Mouse (Mus musculus): ENCODE results near the gene Dpf2. TPM values are rescaled to one million over a fixed set of nuclear protein-coding genes. Genes with fewer than 3 reads are reported as not detected.

The Dpf2 gene
- polyA plus RNA-seq, 1 experiment = 136 TPM

- no peak overlapping the region for H3K4me3 ChIP-seq (replicated peaks; ENCODE audit: insufficient read depth, low read depth, low read length)
- DNase-seq = peak; percentile 38 to 54
- H3K4me1 ChIP-seq (ENCODE audit: control insufficient read depth, insufficient read depth, low read length) = peaks cover 28% of the 10 kb centered on the region
- no peaks in the 10 kb centered on the region for H3K27me3 ChIP-seq (ENCODE audit: control insufficient read depth, insufficient read depth, low read length)
- no peak for TF ChIP-seq CTCF (IDR thresholded peaks at IDR 0.05; ENCODE audit: borderline replicate concordance, insufficient read depth, low read depth, low read length)
- TF ChIP-seq POLR2A (IDR thresholded peaks at IDR 0.05; ENCODE audit: borderline replicate concordance, insufficient read depth, low read length) = no peak
- peak overlapping the region; percentile 92 for H3K27ac ChIP-seq (ENCODE audit: insufficient read depth, low read length)
- 19% methylated on average over 10 of the region's 10 CpGs for WGBS
Measured at GRCm38 (mm10) chr19:5940656-5941055, 27.8 kb upstream of the Dpf2 start.

GRCm38 (mm10) chr19:5940173-5940572, 27.4 kb upstream of the Dpf2 start:
- 4% methylated on average over 4 of the region's 4 CpGs for WGBS
- peak; percentile 87 to 92 for DNase-seq
- TF ChIP-seq POLR2A (IDR thresholded peaks at IDR 0.05; ENCODE audit: borderline replicate concordance, insufficient read depth, low read length) = 0 out of 2 replicates have a peak, but pooled peaks have one; percentile 18
- TF ChIP-seq CTCF (IDR thresholded peaks at IDR 0.05; ENCODE audit: borderline replicate concordance, insufficient read depth, low read depth, low read length) = no peak
- H3K27me3 ChIP-seq (ENCODE audit: control insufficient read depth, insufficient read depth, low read length) = no peaks in the 10 kb centered on the region
- peak overlapping the region; percentile 92 for H3K27ac ChIP-seq (ENCODE audit: insufficient read depth, low read length)
- H3K4me1 ChIP-seq (ENCODE audit: control insufficient read depth, insufficient read depth, low read length) = peaks cover 28% of the 10 kb centered on the region
- no peak overlapping the region for H3K4me3 ChIP-seq (replicated peaks; ENCODE audit: insufficient read depth, low read depth, low read length)

- 11% methylated on average over 5 of the region's 5 CpGs for WGBS
- Histone ChIP-seq H3K27ac (ENCODE audit: insufficient read depth, low read length) (peak overlapping the region; percentile 65), H3K27me3 (ENCODE audit: control insufficient read depth, insufficient read depth, low read length) (no peaks in the 10 kb centered on the region), H3K4me3 (replicated peaks; ENCODE audit: insufficient read depth, low read depth, low read length) (no peak overlapping the region), H3K4me1 (ENCODE audit: control insufficient read depth, insufficient read depth, low read length) (peaks cover 28% of the 10 kb centered on the region)
- DNase-seq = peak in 1 of 2 experiments; percentile 38
- TF ChIP-seq POLR2A (IDR thresholded peaks at IDR 0.05; ENCODE audit: borderline replicate concordance, insufficient read depth, low read length) = no peak
- TF ChIP-seq CTCF (IDR thresholded peaks at IDR 0.05; ENCODE audit: borderline replicate concordance, insufficient read depth, low read depth, low read length) = no peak
Measured at GRCm38 (mm10) chr19:5939715-5940114, 26.9 kb upstream of the Dpf2 start.

GRCm38 (mm10) chr19:5938516-5938915, 25.7 kb upstream of the Dpf2 start:
- peaks cover 28% of the 10 kb centered on the region for H3K4me1 ChIP-seq (ENCODE audit: control insufficient read depth, insufficient read depth, low read length)
- H3K27me3 ChIP-seq (ENCODE audit: control insufficient read depth, insufficient read depth, low read length) = no peaks in the 10 kb centered on the region
- DNase-seq = no peak
- no peak overlapping the region for H3K4me3 ChIP-seq (replicated peaks; ENCODE audit: insufficient read depth, low read depth, low read length)
- 95% methylated on average over 6 of the region's 6 CpGs for WGBS
- no peak overlapping the region for H3K27ac ChIP-seq (ENCODE audit: insufficient read depth, low read length)
- TF ChIP-seq CTCF (IDR thresholded peaks at IDR 0.05; ENCODE audit: borderline replicate concordance, insufficient read depth, low read depth, low read length) (no peak), POLR2A (IDR thresholded peaks at IDR 0.05; ENCODE audit: borderline replicate concordance, insufficient read depth, low read length) (no peak)

- WGBS = 15% methylated on average over 14 of the region's 14 CpGs
- DNase-seq = no peak
- Histone ChIP-seq H3K4me3 (replicated peaks; ENCODE audit: insufficient read depth, low read depth, low read length) (peak overlapping the region; percentile 21), H3K27ac (ENCODE audit: insufficient read depth, low read length) (no peak overlapping the region), H3K27me3 (ENCODE audit: control insufficient read depth, insufficient read depth, low read length) (no peaks in the 10 kb centered on the region), H3K4me1 (ENCODE audit: control insufficient read depth, insufficient read depth, low read length) (peaks cover 28% of the 10 kb centered on the region)
- TF ChIP-seq POLR2A (IDR thresholded peaks at IDR 0.05; ENCODE audit: borderline replicate concordance, insufficient read depth, low read length) = no peak
- TF ChIP-seq CTCF (IDR thresholded peaks at IDR 0.05; ENCODE audit: borderline replicate concordance, insufficient read depth, low read depth, low read length) = no peak
Measured at GRCm38 (mm10) chr19:5937836-5938406, 25.1 kb upstream of the Dpf2 start.

- Histone ChIP-seq H3K4me3 (replicated peaks; ENCODE audit: insufficient read depth, low read depth, low read length) (no peak overlapping the region), H3K4me1 (ENCODE audit: control insufficient read depth, insufficient read depth, low read length) (peaks cover 28% of the 10 kb centered on the region), H3K27me3 (ENCODE audit: control insufficient read depth, insufficient read depth, low read length) (no peaks in the 10 kb centered on the region), H3K27ac (ENCODE audit: insufficient read depth, low read length) (no peak overlapping the region)
- peak in 1 of 2 experiments; percentile 44 for DNase-seq
- TF ChIP-seq CTCF (IDR thresholded peaks at IDR 0.05; ENCODE audit: borderline replicate concordance, insufficient read depth, low read depth, low read length) = no peak
- WGBS = 45% methylated on average over 21 of the region's 21 CpGs
Measured at GRCm38 (mm10) chr19:5937095-5937835, 24.5 kb upstream of the Dpf2 start.

- WGBS = 66% methylated on average over 5 of the region's 5 CpGs
- no peak for TF ChIP-seq CTCF (IDR thresholded peaks at IDR 0.05; ENCODE audit: borderline replicate concordance, insufficient read depth, low read depth, low read length)
- no peak for TF ChIP-seq POLR2A (IDR thresholded peaks at IDR 0.05; ENCODE audit: borderline replicate concordance, insufficient read depth, low read length)
- Histone ChIP-seq H3K4me1 (ENCODE audit: control insufficient read depth, insufficient read depth, low read length) (peaks cover 27% of the 10 kb centered on the region), H3K4me3 (replicated peaks; ENCODE audit: insufficient read depth, low read depth, low read length) (no peak overlapping the region), H3K27me3 (ENCODE audit: control insufficient read depth, insufficient read depth, low read length) (no peaks in the 10 kb centered on the region), H3K27ac (ENCODE audit: insufficient read depth, low read length) (no peak overlapping the region)
- DNase-seq = no peak
Measured at GRCm38 (mm10) chr19:5935691-5936090, 22.9 kb upstream of the Dpf2 start.

GRCm38 (mm10) chr19:5935266-5935665, 22.5 kb upstream of the Dpf2 start:
- no peak for DNase-seq
- Histone ChIP-seq H3K27me3 (ENCODE audit: control insufficient read depth, insufficient read depth, low read length) (no peaks in the 10 kb centered on the region), H3K27ac (ENCODE audit: insufficient read depth, low read length) (no peak overlapping the region), H3K4me3 (replicated peaks; ENCODE audit: insufficient read depth, low read depth, low read length) (no peak overlapping the region), H3K4me1 (ENCODE audit: control insufficient read depth, insufficient read depth, low read length) (peaks cover 24% of the 10 kb centered on the region)
- TF ChIP-seq CTCF (IDR thresholded peaks at IDR 0.05; ENCODE audit: borderline replicate concordance, insufficient read depth, low read depth, low read length) (no peak), POLR2A (IDR thresholded peaks at IDR 0.05; ENCODE audit: borderline replicate concordance, insufficient read depth, low read length) (no peak)
- 61% methylated on average over 3 of the region's 3 CpGs for WGBS
